In the genomic region with DNA sequence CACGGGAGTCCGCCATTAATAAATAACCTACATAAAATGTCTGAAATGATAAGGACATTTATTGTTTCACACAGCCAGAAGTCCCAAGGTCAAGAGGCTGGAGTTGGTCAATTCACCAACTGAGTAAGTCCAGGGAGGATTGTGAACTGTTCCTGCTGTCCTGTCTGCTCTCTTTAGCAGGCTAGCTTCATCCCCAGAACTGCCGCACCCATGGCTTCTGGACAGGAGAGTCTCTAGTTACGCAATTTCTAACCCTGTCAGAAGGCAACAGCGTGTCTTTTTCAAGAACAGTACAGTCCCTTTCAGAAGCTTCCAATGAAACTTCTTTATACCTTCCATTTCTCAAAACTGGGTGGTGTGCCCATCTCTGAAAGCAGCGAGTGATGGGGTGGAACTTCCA, we compare ENCODE assay signal across 16 mouse cellular contexts. TPM values are rescaled to one million over a fixed set of nuclear protein-coding genes. Genes with fewer than 3 reads are reported as not detected.
"Had no signal": no experiment of that assay in that cellular context is flagged by ENCODE, and none has a peak within 500 bp of the region (broad histone marks: within the 10 kb centered on the region; RNA-seq: fewer than 3 reads in every experiment).

No protein-coding gene starts in this region.

- H3K27ac ChIP-seq: hindbrain, embryonic 15.5 days; kidney, embryonic 15.5 days; left cerebral cortex, adult 2 months; limb, embryonic 12.5 days; liver, embryonic 14.5 days; midbrain, embryonic 12.5 days; neural tube, embryonic 13.5 days had no signal

- H3K9ac ChIP-seq: hindbrain, embryonic 15.5 days; kidney, embryonic 15.5 days; limb, embryonic 12.5 days; liver, embryonic 14.5 days; lung, embryonic 14.5 days; midbrain, embryonic 12.5 days; neural tube, embryonic 13.5 days had no signal

- ATAC-seq: midbrain, embryonic 16.5 days had no signal

- H3K4me2 ChIP-seq: hindbrain, embryonic 15.5 days; kidney, embryonic 15.5 days; limb, embryonic 12.5 days; lung, embryonic 14.5 days; midbrain, embryonic 12.5 days; neural tube, embryonic 13.5 days had no signal

- H3K36me3 ChIP-seq: hindbrain, embryonic 15.5 days; kidney, embryonic 15.5 days; limb, embryonic 12.5 days; midbrain, embryonic 12.5 days; neural tube, embryonic 13.5 days had no signal

- DNase-seq: kidney, adult 2 months; kidney, postnatal 14 days; lung, embryonic 14.5 days; retina, postnatal 1 day; right cerebral cortex, postnatal 4 days; thymus, postnatal 36 days had no signal

- H3K9me3 ChIP-seq: hindbrain, embryonic 15.5 days; kidney, embryonic 15.5 days; limb, embryonic 12.5 days; midbrain, embryonic 12.5 days; neural tube, embryonic 13.5 days had no signal

- H3K4me3 ChIP-seq: hindbrain, embryonic 15.5 days; kidney, embryonic 15.5 days; left cerebral cortex, adult 2 months; limb, embryonic 12.5 days; midbrain, embryonic 12.5 days; neural tube, embryonic 13.5 days had no signal

RNA-seq across cellular contexts. Expression of a gene that starts 1.9 kb away (rescaled TPM):
- total RNA-seq: liver, adult 2 months; megakaryocyte-erythroid progenitor cell, adult 5-6 weeks had no signal
- polyA plus RNA-seq: liver, adult 2 months had no signal
